Mouse (Mus musculus) spleen, adult 10 weeks (tissue): ENCODE measurements around the gene Crebzf. TPM values are rescaled to one million over a fixed set of nuclear protein-coding genes. Genes with fewer than 3 reads are reported as not detected.

Experiments
- polyA plus RNA-seq: library from polyadenylated mRNA; stranded (reverse); fragments of 350-450 nt; fragmentation: Illumina TruSeq; extraction: RNeasy Lipid Tissue Mini Kit (QIAGEN cat#74804); gene quantifications from one replicate; pipeline ENCODE4 v1.2.3, GENCODE M21; 2015; ENCODE audit warnings: low replicate concordance; ENCODE audit not compliant: insufficient read depth

Crebzf gene
- 155 TPM for polyA plus RNA-seq

DNA sequence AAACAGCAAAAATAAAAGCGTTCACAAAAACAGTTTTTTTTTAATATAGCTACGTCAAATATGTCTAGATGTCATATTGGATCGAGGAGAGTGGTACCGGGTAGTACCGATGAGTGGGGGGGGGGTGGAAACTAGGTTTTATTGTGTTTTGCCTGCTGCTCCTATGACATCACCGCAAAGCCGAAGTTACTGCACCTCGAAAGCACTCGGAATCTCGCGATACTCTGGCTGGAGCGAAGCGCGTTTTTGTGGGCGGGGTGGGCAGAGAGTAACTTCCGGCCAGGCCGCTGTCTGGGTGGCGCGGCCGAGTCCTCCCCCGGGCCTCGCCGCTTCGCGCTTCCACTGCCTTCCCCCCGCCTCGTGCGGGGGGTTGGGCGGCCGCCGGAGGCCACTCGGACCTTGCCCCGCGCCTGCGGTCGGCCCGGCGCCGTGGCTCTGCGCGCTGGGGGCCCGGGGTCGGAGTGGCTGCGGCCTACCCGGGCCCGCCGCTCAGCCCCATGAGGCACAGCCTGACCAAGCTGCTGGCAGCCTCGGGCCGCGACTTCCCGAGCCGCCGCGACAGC lies at the start of gene Crebzf:
Gene Crebzf (plus strand): TSS at position 212 of the 563 bp plus-strand sequence.

DNA sequence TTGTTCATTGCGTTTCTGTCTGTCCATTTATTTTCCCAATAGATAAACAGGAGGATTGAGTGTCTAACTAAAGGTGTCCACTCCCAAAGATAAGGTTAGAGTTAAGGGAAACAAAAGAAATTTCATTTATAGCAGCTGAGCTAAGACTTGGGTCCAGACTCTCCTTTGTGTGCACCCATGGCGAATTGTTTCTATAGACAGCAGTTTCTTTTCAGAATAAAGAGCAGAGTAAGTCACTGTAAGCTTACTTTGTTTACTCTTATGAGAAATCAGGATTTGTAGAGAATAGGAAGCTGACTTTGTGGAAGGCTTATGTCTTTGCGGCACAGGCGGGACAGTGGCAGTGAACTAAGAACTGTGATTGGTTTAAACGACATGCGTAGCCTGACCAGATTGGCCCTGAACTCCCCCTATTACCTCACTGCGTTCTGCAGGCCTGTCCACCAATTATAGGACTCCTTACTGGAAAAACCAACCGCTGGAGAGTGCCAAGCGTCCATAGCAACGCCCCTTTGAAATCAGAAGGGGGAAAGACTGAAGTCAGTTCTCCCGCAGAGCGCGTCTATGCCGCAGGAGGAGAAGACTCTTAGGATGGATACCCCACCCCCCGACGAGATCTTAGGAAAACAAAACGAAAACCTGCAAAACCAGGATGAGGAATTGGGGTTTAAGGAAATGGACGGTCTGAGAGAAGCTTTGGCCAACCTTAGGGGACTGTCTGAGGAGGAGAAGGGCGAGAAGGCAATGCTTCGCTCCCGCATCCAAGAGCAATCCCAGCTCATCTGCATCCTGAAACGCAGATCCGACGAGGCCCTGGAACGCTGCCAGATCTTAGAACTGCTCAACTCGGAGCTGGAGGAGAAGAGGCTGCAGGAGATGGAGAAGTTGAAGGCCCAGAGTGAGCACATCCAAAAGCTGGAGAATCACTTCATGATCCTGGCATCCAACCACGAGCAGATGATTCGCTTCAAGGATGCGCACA lies 16.2 kb upstream of the Crebzf start, which contains the start of gene Ccdc89:
Gene Ccdc89 (plus strand): TSS at position 558 of the 982 bp plus-strand sequence.

DNA sequence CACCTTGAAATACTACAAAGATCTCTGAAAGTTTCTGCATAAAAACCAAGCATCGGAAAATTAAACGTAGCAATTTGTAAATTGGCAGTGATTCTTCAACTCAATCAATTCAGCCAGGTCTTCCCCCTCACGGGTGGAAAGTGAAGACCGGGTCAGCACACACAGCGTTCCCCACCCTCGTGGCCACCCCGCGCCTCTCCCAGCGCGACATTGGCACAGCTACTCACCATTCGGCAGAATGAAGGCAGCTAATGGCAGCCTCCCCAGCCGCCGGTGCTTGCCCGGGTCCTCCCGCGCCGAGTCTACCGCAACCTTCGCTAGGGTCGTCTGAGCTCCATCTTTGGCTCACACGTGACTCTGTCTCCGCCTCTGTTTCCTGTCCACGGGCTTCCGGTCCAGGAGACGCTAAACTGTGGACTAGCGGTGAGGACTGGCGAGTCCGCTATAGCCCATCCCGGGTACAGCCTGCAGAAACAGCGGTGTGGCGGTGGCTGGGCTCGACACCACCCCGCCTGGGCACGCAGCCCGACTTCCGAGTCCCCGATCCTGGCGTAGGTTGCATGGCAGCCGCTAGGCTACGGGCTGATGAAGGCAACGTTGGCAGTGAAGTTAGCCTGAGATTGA lies 14.4 kb downstream of the Crebzf start, which contains the start of gene Tmem126a:
Gene Tmem126a (minus strand): TSS at position 385 of the 624 bp plus-strand sequence.

DNA sequence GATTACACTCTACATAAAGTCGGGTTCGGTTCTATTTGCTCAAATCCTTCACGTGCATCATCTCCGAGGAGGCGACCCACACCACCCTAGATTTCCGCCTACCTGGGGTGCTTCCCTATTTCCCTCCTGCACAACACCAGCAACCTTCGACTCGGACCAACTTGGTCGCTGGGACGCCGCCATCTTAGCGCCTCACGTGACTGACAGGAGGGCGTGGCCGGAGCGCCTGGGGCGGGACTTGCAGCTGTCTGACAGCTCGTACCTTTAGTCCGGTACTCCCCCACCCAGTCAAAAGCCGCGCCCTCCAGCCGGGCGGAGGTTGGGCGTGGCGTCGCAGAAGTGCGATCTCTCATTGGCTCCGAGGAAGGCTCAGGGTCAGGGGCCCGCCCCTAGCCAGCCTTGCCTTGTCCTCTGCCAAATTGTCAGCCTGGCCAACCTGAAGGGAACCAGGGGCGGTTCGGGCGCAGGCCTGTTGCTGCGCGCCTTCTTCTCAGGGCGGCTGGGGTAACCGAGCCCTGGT lies 33.3 kb downstream of the Crebzf start, which contains the start of gene Tmem126b:
Gene Tmem126b (minus strand): TSS at position 209 of the 520 bp plus-strand sequence.

DNA sequence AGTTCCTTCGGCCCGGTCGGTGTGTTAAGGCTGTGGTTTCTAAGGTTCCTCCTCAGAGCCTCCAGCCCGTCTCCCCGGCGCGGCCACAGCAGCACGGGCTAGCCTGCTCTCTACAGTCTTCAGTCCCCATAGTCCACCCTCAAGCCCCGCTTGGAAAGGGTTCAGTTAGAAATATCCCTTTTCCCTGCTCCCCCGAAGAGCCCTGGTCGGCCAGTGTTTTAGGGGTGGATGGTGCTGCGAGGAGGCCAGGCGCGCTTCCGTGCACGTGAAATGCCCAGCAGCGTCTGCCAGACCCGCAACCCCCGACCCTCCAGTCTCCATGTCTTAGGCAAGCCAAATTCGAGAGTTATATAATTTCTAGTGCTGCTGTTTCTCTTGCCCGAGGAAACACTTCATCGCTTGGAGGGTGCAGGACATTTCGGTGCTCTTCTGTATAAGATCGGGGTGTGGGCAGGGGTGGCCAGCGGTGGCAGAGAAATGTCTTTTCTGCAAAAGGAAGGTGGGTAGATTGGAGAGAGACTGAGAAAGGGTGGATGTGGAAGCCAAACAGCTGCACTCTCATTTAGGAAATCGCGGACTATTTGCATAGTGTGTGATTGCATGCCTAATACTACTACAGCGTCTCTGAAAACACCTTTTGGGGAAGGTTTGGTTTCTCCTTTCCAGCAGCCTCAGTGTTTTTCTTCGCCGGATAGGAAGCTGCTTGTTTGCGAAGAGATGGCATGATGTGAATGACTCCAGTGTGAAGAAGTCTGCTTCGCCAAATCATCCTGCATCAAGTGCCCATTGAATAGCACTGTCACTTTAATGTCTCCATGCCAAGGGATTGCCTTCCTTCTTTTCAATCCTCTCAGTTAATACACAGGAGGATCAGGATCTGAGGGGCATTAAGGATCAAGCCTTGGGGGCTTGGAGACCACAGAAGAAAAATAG lies 34.0 kb downstream of the Crebzf start, which contains the start of gene Dlg2:
Gene Dlg2 (plus strand): TSS at position 360 of the 933 bp plus-strand sequence.

Other genes with a start within 250 kb of the Crebzf start
- gene Ccdc83, start 177.0 kb upstream of the Crebzf start, polyA plus RNA-seq: not detected
- 10.6 TPM for gene Sytl2, start 140.5 kb upstream of the Crebzf start, polyA plus RNA-seq
- 0.11 TPM for gene Ccdc89, start 16.2 kb upstream of the Crebzf start, polyA plus RNA-seq
- 57.0 TPM for gene Tmem126a, start 14.5 kb downstream of the Crebzf start, polyA plus RNA-seq
- 29.5 TPM for gene Tmem126b, start 33.3 kb downstream of the Crebzf start, polyA plus RNA-seq
- 12.6 TPM for gene Dlg2, start 33.9 kb downstream of the Crebzf start, polyA plus RNA-seq